Mouse (Mus musculus): ENCODE measurements around the gene Pofut2. TPM values are rescaled to one million over a fixed set of nuclear protein-coding genes. Genes with fewer than 3 reads are reported as not detected.
A peak's percentile ranks its signal among the peaks of the same experiment; 100 is the strongest.
"Not testable (repeated sequence)": the region's sequence is repeated elsewhere in the genome, so short reads cannot be mapped to it uniquely, and the experiment has no call there.

The Pofut2 gene
- total RNA-seq, 1 experiment from 2014 or later, result 21.3 TPM

DNA sequence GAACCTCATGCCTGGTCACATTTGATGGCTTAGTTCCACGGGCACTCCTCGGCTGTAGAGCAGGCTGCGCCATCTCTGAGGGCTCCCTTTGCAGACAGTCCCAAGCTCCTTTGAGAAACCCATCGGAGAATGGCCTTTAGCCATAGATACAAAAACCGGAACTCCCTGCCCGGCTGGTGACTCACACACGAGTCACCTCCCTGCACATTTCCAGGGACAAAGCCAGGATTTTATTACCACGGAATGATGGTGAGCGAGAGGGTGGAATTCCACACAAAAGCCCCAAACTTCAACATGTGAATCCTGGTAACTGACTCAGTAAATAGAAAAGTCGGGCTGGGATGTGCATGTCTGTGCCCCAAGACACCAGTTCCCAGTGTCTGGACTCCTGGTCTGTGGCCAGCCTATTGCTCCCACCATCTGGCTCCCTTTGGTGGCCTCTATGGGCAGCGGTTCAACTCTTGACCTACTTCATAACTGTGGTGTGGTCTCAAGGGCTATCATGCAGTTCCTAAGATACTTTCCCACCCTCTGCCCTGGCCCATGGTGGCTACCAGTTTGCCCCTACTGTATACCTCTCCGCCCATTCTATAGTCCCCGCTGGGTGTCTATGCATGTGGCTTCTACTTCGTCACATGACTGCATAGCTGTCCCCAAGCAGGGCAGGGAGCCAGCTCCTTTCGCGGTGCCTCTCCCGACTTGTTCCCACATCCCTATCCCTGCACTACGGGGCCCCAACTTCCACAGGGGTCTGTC lies 7.1 kb upstream of the Pofut2 start:
- ATAC-seq (replicated peaks in 1 of 2; ENCODE audit: insufficient read depth in 1 of 2, low FRiP score in 2 of 2, low TSS enrichment in 1 of 2, low read depth in 1 of 2, poor library complexity in 2 of 2, severe bottlenecking in 2 of 2), result no peak

DNA sequence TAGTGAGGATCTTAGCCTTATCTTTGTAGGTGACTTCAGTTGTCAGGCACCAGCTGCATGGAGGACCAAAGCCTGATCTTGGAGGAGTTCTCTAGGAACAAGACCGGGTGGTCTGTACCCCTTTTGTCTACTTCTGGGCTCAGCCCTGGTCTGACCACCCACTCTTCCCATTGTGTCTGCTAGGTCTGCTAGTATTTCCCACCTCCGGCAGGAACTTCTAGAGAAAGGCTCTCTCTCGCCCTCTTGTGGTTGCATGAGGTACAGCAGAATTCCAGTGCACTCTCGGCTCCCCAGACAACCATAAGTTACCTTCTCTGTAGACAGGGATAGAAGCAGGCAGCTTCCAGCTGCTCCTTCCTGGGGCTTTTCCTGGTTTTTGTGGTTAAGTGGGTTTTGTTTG lies 6.2 kb upstream of the Pofut2 start:
- ATAC-seq (replicated peaks in 1 of 2; ENCODE audit: insufficient read depth in 1 of 2, low FRiP score in 2 of 2, low TSS enrichment in 1 of 2, low read depth in 1 of 2, poor library complexity in 2 of 2, severe bottlenecking in 2 of 2), result peak; percentile 73 to 80

DNA sequence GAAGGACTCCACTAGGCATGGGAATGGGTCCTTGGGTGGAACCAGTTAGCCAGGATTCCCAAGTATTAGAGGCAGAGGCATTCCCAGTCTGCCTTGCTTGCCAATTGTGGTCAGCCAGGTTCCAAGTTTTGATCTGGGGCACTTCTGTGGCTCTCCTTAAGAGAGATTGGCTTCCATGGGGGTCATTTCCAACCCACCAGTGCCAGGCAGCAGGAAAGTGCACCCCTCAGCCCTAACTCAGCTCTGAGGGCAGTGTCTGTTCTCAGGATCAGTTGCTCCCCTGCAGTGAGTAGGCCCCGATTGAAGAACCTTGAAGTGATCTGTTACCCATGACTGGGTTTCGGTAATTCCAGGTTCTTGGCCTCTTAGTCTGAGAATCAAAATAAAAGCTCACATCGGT lies 3.8 kb upstream of the Pofut2 start:
- ATAC-seq (replicated peaks in 1 of 2; ENCODE audit: insufficient read depth in 1 of 2, low FRiP score in 2 of 2, low TSS enrichment in 1 of 2, low read depth in 1 of 2, poor library complexity in 2 of 2, severe bottlenecking in 2 of 2), result no peak

DNA sequence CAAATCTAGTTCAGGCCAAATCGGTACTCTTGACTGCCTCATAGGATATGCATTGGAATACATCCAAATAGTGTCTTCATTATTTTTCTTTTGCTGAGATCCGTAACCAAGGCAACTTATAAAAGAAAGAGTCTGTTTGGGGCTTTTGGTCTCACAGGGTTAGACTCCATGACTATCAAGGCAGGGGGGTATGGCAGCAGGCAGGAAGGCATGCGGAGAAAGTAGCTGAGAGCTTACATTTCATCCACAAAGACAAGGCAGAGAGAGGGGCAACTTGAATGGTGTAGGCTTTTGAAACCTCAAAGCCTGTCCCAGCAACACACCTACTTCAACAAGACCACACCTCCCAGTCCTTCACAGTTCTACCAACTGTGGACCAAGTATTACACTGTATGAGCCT lies 3.3 kb upstream of the Pofut2 start:
- ATAC-seq (replicated peaks in 1 of 2; ENCODE audit: insufficient read depth in 1 of 2, low FRiP score in 2 of 2, low TSS enrichment in 1 of 2, low read depth in 1 of 2, poor library complexity in 2 of 2, severe bottlenecking in 2 of 2), result no peak

DNA sequence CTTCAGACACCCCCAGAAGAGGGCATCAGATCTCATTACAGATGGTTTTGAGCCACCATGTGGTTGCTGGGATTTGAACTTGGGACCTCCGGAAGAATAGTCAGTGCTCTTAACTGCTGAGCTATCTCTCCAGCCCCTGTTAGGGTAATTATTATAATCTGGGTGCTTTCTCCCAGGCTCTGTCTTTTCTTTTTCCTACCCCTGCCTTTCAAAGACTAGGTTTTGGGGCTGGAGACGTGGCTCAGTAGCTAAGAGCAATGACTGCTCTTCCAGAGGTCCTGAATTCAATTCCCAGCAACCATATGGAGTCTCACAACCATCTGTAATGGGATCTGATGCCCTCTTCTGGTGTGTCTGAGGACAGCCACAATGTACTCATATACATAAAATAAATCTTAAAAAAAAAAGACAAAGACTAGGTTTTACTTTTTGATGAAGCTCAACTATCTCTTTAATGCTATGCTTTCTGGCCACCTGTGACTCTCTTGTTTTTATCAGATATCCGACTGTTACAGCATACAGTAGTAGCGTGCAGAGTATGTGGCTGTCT lies 902 bp upstream of the Pofut2 start:
- no peak for ATAC-seq (replicated peaks in 1 of 2; ENCODE audit: insufficient read depth in 1 of 2, low FRiP score in 2 of 2, low TSS enrichment in 1 of 2, low read depth in 1 of 2, poor library complexity in 2 of 2, severe bottlenecking in 2 of 2)

DNA sequence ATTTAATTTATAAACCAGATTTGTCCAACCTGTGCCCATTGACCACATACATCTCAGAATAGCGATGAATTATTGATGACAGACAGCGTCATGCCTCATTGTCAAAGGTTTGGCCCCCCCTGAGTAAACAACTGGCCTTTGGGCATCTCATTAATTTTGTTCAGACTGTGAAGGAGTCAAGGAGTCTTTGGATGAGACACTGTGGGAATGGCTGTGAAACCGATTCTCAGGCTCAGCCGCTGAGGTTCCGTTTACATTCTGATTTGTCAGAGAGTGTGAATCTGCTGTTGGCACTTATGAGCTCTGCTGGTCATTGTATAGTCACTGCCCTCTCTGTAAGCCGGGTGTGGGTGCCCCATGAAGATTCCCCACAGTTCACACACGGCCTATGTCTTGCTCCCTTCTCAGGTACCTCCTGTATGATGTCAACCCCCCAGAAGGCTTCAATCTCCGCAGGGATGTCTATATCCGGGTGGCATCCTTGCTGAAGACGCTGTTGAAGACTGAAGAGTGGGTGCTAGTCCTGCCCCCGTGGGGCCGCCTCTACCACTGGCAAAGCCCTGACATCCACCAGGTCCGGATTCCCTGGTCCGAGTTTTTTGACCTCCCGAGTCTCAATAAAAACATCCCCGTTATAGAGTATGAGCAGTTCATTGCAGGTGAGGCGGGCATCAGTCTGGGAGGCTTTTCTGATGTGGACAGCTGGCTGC lies 1.3 kb downstream of the Pofut2 start:
- no peak for ATAC-seq (replicated peaks in 1 of 2; ENCODE audit: insufficient read depth in 1 of 2, low FRiP score in 2 of 2, low TSS enrichment in 1 of 2, low read depth in 1 of 2, poor library complexity in 2 of 2, severe bottlenecking in 2 of 2)

DNA sequence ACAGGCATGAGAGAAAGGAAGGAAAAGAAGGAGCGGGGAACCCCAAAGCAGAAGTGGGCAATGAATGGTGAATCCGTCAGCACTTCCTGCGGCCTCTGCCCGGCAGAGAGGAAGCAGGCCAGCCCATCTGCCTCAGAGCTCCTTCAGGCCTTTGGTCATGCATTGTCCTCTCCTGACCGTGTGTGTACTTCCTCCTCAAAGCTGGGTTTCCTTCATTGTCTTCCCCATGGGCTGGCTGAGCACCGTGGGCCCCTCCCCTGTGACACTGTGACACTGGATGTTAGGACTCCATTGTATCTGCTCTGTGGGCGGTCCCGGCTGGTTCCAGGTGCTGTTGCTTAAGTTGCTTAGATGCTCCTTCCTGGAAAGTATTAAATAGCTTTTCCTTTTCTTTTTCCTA lies 7.3 kb downstream of the Pofut2 start:
- ATAC-seq (replicated peaks in 1 of 2; ENCODE audit: insufficient read depth in 1 of 2, low FRiP score in 2 of 2, low TSS enrichment in 1 of 2, low read depth in 1 of 2, poor library complexity in 2 of 2, severe bottlenecking in 2 of 2), result peak; percentile 52 to 68; a peak in 3 of 4 replicates

DNA sequence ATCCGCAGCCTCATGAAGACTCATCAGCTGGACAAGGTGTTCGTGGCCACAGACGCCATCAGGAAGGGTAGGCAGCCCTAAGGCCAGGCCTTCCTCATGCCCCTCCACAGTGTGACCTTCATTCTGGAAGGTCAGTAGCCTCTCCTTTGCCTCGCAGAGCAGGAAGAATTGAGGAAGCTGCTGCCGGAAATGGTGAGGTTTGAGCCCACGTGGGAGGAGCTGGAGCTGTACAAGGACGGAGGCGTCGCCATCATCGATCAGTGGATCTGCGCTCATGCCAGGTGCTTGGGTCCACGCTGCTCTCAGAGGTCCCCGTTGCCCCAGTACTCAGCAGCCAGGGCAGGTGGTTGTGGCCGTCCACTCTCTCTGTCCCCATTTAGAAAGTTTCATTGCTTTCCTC lies 8.0 kb downstream of the Pofut2 start:
- ATAC-seq (replicated peaks in 1 of 2; ENCODE audit: insufficient read depth in 1 of 2, low FRiP score in 2 of 2, low TSS enrichment in 1 of 2, low read depth in 1 of 2, poor library complexity in 2 of 2, severe bottlenecking in 2 of 2), result peak in 1 of 2 experiments; percentile 21; a peak in 1 of 4 replicates

DNA sequence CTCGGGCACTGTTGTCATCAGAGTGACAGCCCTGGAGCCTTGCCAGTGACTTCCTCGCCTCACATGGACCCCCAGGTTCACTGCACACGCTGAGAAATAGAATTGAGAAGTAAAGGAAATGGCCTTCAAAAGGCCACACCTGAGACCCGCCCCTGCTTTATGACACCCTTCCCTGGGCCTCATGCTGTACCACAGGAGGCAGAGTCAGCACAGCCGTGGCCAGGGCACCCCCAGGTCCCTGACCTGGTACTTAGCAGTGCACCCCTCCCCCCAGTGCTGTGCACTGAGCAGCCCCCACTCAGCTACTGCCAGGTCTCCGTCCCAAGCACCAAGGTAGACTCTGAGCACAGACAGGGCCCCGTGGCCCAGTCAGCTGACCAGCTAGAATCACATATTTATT lies 10.1 kb downstream of the Pofut2 start:
- no peak for ATAC-seq (replicated peaks in 1 of 2; ENCODE audit: insufficient read depth in 1 of 2, low FRiP score in 2 of 2, low TSS enrichment in 1 of 2, low read depth in 1 of 2, poor library complexity in 2 of 2, severe bottlenecking in 2 of 2)

DNA sequence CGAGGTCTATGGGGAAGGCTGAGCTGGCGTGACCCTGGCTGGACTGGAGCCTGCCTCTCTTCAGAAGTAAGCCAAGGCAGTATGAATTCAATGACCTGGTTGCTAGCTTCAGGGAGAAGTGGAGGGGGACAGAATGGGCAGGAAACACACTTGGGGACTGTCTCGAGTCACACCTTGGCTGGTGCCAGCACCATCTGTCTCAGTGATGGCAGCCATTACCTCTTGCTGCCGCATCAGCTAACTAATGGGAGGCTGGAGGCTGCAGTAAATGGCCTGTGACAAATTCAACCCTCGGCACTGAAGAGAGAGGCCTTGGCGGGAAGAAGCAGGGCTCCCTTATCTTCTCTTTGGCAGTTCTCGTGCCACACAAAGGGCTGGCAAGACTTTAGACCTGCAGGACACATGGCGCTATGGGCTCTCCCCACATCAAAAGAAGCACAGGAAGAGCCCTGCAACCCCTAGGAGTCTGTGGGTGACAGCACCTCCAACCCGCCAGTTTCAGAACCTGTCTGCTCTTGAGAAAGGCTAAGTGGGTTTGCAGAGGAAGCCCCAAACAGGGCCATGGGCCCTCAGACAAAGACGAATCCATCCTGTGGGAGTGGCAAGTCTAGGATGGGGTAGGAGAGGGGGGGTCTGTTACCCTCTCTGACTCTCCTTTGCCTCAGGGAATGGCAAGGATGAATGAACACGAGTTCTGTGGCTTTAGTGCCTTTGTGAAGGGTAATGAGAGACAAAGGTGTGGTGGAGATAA lies 14.1 kb downstream of the Pofut2 start:
- ATAC-seq (replicated peaks in 1 of 2; ENCODE audit: insufficient read depth in 1 of 2, low FRiP score in 2 of 2, low TSS enrichment in 1 of 2, low read depth in 1 of 2, poor library complexity in 2 of 2, severe bottlenecking in 2 of 2), result 0 out of 4 replicates have a peak, but pooled peaks of 1 of the 2 experiments have one; percentile 16

DNA sequence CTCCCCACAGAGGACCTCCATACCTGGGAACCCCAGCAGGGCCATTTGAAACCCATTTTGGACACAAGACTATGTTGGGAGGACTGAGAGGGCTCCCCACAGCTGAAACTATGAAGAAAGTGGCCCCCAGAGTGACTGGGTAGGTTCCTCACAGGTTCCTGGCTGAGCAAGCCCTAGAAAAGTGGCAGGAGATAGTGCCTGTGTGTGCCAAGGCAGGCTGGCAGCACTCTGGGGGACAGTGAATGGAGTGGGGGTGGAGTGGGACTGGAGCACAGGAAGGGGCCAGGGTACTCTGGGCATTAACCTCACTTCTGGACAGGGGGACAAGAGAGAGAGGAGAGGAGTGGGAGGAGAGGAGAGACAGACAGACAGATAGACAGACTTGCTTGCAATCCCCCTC lies 14.8 kb downstream of the Pofut2 start:
- ATAC-seq (replicated peaks in 1 of 2; ENCODE audit: insufficient read depth in 1 of 2, low FRiP score in 2 of 2, low TSS enrichment in 1 of 2, low read depth in 1 of 2, poor library complexity in 2 of 2, severe bottlenecking in 2 of 2), result no peak

DNA sequence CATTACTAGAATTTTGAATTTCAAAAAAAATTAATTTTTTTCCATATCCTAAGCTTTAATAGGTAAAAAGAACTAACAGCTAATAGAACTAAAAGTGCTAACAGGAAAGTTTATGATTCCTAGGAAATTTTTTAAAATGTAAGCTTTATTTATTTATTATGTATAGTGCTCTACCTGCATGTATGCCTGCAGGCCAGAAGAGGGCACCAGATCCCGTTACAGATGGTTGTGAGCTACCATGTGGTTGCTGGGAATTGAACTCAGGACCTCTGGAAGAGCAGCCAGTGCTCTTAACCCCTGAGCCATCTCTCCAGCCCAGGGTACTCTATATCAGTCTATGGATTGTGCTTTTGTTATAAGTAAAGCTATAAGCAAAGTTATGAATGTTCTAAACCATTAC lies 23.1 kb downstream of the Pofut2 start:
- ATAC-seq (replicated peaks in 1 of 2; ENCODE audit: insufficient read depth in 1 of 2, low FRiP score in 2 of 2, low TSS enrichment in 1 of 2, low read depth in 1 of 2, poor library complexity in 2 of 2, severe bottlenecking in 2 of 2), result not testable (repeated sequence)

DNA sequence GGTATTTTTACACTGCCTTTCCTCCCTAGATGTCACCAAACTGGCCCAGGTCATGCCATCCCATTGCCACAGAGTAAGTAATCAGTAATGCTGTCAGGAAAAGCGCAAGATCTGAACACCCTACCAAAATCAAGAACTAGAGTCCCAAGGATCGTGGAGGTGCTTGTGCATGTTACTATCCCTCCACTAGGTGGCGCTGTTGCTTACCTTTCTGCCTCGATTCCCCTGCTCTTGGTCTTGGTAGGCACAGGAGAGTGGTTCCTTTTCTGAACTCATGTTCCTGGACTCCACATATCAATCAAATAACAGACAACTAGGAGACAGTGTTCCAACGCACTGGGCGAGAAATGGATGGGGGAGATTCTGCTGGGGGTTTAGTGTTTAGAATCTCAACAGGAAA lies 23.8 kb downstream of the Pofut2 start:
- ATAC-seq (replicated peaks in 1 of 2; ENCODE audit: insufficient read depth in 1 of 2, low FRiP score in 2 of 2, low TSS enrichment in 1 of 2, low read depth in 1 of 2, poor library complexity in 2 of 2, severe bottlenecking in 2 of 2), result peak; percentile 76 to 90

DNA sequence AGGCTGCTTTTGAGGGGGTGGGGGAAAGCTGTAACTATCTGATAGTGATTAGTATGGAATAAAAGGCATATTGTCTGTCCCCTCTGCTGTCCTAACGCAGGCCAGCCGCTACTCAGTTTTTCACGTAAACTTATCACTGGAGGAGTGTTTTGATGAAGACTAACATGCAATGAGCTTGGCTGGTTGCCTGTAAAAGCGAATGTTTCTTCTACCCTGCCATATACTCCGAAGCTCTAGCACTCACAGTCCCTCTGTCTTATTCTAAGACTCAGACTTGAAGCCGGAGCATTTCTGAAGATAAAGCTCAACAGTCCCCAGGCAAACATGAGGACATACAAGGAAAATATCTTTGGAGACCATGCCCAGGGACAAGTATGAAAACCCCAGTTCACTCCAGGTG lies 25.8 kb downstream of the Pofut2 start:
- ATAC-seq (replicated peaks in 1 of 2; ENCODE audit: insufficient read depth in 1 of 2, low FRiP score in 2 of 2, low TSS enrichment in 1 of 2, low read depth in 1 of 2, poor library complexity in 2 of 2, severe bottlenecking in 2 of 2), result no peak

DNA sequence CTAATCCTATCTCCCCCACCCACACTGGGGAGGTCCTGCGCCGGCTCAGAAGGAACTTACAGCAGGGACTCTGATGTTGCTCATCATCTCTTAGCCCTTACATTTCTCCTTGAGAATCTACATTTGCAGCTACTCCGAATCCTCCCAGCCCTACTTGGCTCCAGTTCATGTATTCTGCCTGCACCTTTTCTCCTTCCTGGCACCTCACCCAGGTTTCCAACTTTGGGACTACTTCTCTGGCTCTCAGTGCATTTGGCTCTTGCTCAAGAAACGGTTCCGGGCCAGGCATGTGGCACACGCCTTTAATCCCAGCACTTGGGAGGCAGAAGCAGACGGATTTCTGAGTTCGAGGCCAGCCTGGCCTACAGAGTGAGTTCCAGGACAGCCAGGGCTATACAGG lies 28.6 kb downstream of the Pofut2 start:
- ATAC-seq (replicated peaks in 1 of 2; ENCODE audit: insufficient read depth in 1 of 2, low FRiP score in 2 of 2, low TSS enrichment in 1 of 2, low read depth in 1 of 2, poor library complexity in 2 of 2, severe bottlenecking in 2 of 2), result no peak

DNA sequence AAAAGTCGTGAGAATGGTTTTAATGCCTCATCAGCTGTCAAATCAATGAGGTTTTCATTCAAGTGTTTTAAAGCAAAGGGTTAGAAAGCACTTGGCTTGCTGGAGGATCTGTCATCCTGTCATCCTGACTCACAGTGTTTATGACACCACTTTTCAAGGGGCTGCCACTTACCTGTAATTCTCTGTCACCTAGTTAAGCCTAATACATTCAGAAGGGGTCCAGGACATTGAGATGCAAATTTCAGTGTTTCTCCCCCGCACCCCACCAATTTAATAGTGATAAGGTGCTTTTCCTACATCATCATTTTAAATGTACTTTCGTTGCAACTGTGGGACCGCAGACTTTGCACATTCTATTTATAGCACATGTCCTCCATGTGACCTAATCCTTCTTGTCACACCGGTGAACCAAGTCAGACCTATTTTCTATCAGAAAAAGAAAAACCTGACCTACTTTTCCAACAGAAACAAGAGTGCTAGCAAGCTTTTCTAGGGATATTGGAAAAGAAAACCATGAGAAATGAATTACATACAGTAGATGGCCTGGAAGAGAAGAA lies 29.7 kb downstream of the Pofut2 start:
- ATAC-seq (replicated peaks in 1 of 2; ENCODE audit: insufficient read depth in 1 of 2, low FRiP score in 2 of 2, low TSS enrichment in 1 of 2, low read depth in 1 of 2, poor library complexity in 2 of 2, severe bottlenecking in 2 of 2), result no peak

DNA sequence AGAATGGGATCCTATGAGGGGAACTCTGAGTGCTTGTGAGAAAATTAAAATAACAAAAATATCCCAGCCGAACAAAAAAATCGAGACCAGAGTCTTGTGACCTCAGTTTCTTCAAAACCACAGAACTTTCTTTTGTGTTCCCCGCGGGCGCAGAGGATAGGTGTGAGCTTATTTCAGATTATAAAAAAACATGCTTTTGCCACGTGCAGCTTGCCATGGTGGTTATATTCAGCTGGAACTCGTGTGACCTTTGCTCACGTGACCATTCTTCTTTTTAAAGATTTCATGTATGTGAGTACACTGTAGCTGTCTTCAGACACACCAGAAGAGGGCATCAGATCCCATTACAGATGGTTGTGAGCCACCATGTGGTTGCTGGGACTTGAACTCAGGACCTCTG lies 30.5 kb downstream of the Pofut2 start:
- ATAC-seq (replicated peaks in 1 of 2; ENCODE audit: insufficient read depth in 1 of 2, low FRiP score in 2 of 2, low TSS enrichment in 1 of 2, low read depth in 1 of 2, poor library complexity in 2 of 2, severe bottlenecking in 2 of 2), result no peak
